Mouse (Mus musculus) small intestine, adult 2 months (tissue): Measurements from ENCODE around the gene Pdcd5.

ENCODE experiments used
- CTCF ChIP-seq: fragments of 200-500 bp; IDR thresholded peaks from 2 replicates; pipeline ENCODE4 v1.5.1; 2012; ENCODE audit warnings: low read depth, mild to moderate bottlenecking, control low read depth, inconsistent platforms, low read length, moderate library complexity, mixed read lengths; ENCODE audit not compliant: insufficient replicate concordance, insufficient read length; ENCODE audit errors: extremely low read depth
- POLR2A ChIP-seq: fragments of 200-500 bp; IDR thresholded peaks from 2 replicates; pipeline ENCODE4 v1.6.1; 2012; ENCODE audit warnings: low read depth, mild to moderate bottlenecking, control low read depth, inconsistent platforms, low read length, moderate library complexity

DNA sequence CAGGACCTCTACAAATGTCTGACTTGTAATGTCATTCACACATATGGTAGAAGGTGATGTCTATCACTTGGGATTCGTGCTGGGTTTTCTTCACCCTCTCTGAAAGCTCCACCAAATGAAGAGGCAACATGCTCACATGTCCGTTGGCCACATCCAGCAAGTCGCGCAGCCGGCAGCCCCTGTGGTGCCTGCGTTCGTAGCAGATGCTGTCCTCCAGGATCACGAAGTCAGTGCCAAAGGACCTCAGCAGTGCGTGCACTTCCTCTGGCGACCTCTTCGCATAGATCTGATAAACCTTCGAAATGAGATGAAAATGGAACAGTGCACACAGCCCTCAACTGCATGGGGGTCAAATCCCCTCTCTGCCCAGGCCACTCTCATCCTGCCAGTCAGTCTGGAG, 45.3 kb upstream of the Pdcd5 start:
- TF ChIP-seq POLR2A (no peak), CTCF (no peak)
